10 mouse cellular contexts compared by ENCODE assay signal in the genomic region with DNA sequence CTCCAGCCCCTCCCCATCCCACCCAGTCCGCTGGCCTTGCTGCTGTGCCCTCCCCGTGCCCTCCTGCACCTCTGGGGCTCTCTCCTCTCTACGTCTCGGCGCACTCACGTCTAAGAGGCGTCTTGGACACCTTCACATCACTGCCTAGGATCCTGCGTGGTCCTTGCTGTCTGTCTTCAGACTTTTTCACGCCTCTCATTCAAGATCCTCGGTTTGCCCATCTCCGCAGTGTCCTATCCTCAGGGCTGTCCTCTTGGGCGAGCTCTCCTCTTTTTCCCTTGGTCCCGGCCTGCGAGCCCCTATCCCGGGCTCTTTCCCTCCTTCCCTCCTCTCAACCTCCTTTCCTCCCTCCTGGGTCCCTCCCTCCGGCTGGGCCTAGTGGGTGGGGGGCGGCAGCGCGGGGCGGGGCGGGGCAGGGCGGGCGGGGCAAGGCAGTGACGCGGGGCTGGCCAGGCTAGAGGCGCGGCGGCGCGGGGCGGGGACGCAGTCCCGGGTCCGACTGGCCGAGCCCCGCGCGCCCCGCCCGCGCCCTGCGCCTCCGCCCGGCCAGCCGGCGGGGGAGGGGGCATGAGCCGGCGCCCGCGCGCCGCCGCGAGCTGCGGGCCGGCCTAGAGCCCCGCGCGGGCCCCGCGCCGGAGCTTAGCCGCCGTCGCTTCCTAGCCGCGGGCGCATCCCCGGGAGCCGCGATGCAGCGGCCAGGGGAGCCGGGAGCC. TPM values are rescaled to one million over a fixed set of nuclear protein-coding genes. Genes with fewer than 3 reads are reported as not detected.
DNase-seq lines count a peak whose midpoint lies in the region; ATAC-seq and TF ChIP-seq lines count a peak whose summit lies in the region.
"Had no signal": no experiment of that assay in that cellular context is flagged by ENCODE, and none has a peak within 500 bp of the region (broad histone marks: within the 10 kb centered on the region; RNA-seq: fewer than 3 reads in every experiment).

Barx1 (plus strand) TSS at position 568 of the 713 bp plus-strand sequence.

- DNase-seq in lung, postnatal 4 days: no peak
- no peak for DNase-seq in limb, embryonic 14.5 days (ENCODE audit: low spot score)
- no peak for DNase-seq in spleen, postnatal 36 days (ENCODE audit: low spot score in 2 of 2)
- no peak for DNase-seq in urinary bladder, postnatal 14 days (ENCODE audit: low spot score)
- DNase-seq in thymus, postnatal 0 days (ENCODE audit: low spot score): no peak
- DNase-seq: kidney, postnatal 25 days; thymus, postnatal 14 days had no signal

- peak; percentile 68 for ATAC-seq in lung, embryonic 16.5 days (ENCODE audit: low read depth)
- ATAC-seq in forebrain, embryonic 12.5 days (ENCODE audit: low FRiP score): 0 out of 2 replicates have a peak, but pooled peaks have one; percentile 23
- peak; percentile 60 for ATAC-seq in limb, embryonic 14.5 days (ENCODE audit: low FRiP score, low read depth)
- peak; percentile 80 for ATAC-seq in stomach, embryonic 15.5 days (ENCODE audit: insufficient read depth, low FRiP score, low read depth)

- no peak within 1 kb of the TSS for H3K27ac ChIP-seq in lung, embryonic 16.5 days (ENCODE audit: low read length)
- H3K27ac ChIP-seq in forebrain, embryonic 12.5 days: no peak within 1 kb of the TSS
- no peak within 1 kb of the TSS for H3K27ac ChIP-seq in limb, embryonic 14.5 days (replicated peaks; ENCODE audit: low read depth, low read length)
- peak within 1 kb of the TSS; percentile 91 for H3K27ac ChIP-seq in stomach, embryonic 15.5 days

- TF ChIP-seq POLR2A in limb, embryonic 14.5 days (IDR thresholded peaks at IDR 0.05; ENCODE audit: borderline replicate concordance, extremely low read depth, insufficient read depth, insufficient read length): no peak

- H3K4me3 ChIP-seq in lung, embryonic 16.5 days (ENCODE audit: low read length): peak within 1 kb of the TSS; percentile 54
- H3K4me3 ChIP-seq in forebrain, embryonic 12.5 days (replicated peaks): peak within 1 kb of the TSS; percentile 47
- peak within 1 kb of the TSS; percentile 52 for H3K4me3 ChIP-seq in limb, embryonic 14.5 days (replicated peaks; ENCODE audit: low read length)
- peak within 1 kb of the TSS; percentile 61 for H3K4me3 ChIP-seq in stomach, embryonic 15.5 days (replicated peaks)

- no peaks in the 10 kb centered on the region for H3K36me3 ChIP-seq in lung, embryonic 16.5 days (ENCODE audit: control insufficient read depth, insufficient read depth, low read length)
- H3K36me3 ChIP-seq in forebrain, embryonic 12.5 days (replicated peaks): no peaks in the 10 kb centered on the region
- H3K36me3 ChIP-seq in limb, embryonic 14.5 days (ENCODE audit: control insufficient read depth, insufficient read depth, low read length): no peaks in the 10 kb centered on the region
- H3K36me3 ChIP-seq in stomach, embryonic 15.5 days: no peaks in the 10 kb centered on the region

- H3K4me1 ChIP-seq in lung, embryonic 16.5 days (replicated peaks; ENCODE audit: control insufficient read depth, insufficient read depth, low read length): peaks cover 16% of the 10 kb centered on the region
- H3K4me1 ChIP-seq in forebrain, embryonic 12.5 days: peaks cover 37% of the 10 kb centered on the region
- peaks cover 23% of the 10 kb centered on the region for H3K4me1 ChIP-seq in limb, embryonic 14.5 days (ENCODE audit: control insufficient read depth, insufficient read depth, low read length)
- H3K4me1 ChIP-seq in stomach, embryonic 15.5 days: peaks cover 28% of the 10 kb centered on the region

- no peaks in the 10 kb centered on the region for H3K9me3 ChIP-seq in lung, embryonic 16.5 days (ENCODE audit: control insufficient read depth, low read length)
- H3K9me3 ChIP-seq in forebrain, embryonic 12.5 days: no peaks in the 10 kb centered on the region
- no peaks in the 10 kb centered on the region for H3K9me3 ChIP-seq in limb, embryonic 14.5 days (ENCODE audit: control insufficient read depth, low read length)
- no peaks in the 10 kb centered on the region for H3K9me3 ChIP-seq in stomach, embryonic 15.5 days

- under 1% methylated on average over 49 of the region's 73 CpGs for WGBS in lung, embryonic 16.5 days
- WGBS in forebrain, embryonic 12.5 days: under 1% methylated on average over 39 of the region's 73 CpGs
- WGBS in limb, embryonic 14.5 days: 1% methylated on average over 21 of the region's 73 CpGs
- under 1% methylated on average over 62 of the region's 73 CpGs for WGBS in stomach, embryonic 15.5 days

- H3K9ac ChIP-seq in lung, embryonic 16.5 days (ENCODE audit: low read length): peak within 1 kb of the TSS; percentile 50
- H3K9ac ChIP-seq in forebrain, embryonic 12.5 days: peak within 1 kb of the TSS; percentile 45
- peak within 1 kb of the TSS; percentile 52 for H3K9ac ChIP-seq in limb, embryonic 14.5 days (ENCODE audit: low read depth, low read length, severe bottlenecking)
- H3K9ac ChIP-seq in stomach, embryonic 15.5 days: peak within 1 kb of the TSS; percentile 71

- H3K4me2 ChIP-seq in lung, embryonic 16.5 days (ENCODE audit: low read depth, low read length): peak within 1 kb of the TSS; percentile 86
- peak within 1 kb of the TSS; percentile 73 for H3K4me2 ChIP-seq in forebrain, embryonic 12.5 days
- H3K4me2 ChIP-seq in limb, embryonic 14.5 days (replicated peaks; ENCODE audit: low read depth, low read length, severe bottlenecking): peak within 1 kb of the TSS; percentile 89
- peak within 1 kb of the TSS; percentile 62 for H3K4me2 ChIP-seq in stomach, embryonic 15.5 days

- H3K27me3 ChIP-seq in lung, embryonic 16.5 days (ENCODE audit: control insufficient read depth, insufficient read depth, low read depth, low read length): peaks cover 98% of the 10 kb centered on the region
- H3K27me3 ChIP-seq in forebrain, embryonic 12.5 days: peaks cover 100% of the 10 kb centered on the region
- H3K27me3 ChIP-seq in limb, embryonic 14.5 days (ENCODE audit: control insufficient read depth, insufficient read depth, low read length): peaks cover 97% of the 10 kb centered on the region
- H3K27me3 ChIP-seq in stomach, embryonic 15.5 days (replicated peaks): peaks cover 63% of the 10 kb centered on the region

RNA-seq across cellular contexts. Expression of gene Barx1, which starts in this region (rescaled TPM):
- polyA plus RNA-seq in lung, embryonic 16.5 days (2015; fragmentation: Nextera tagmentation; extraction: Ambion mirVana): 0.15 and 0.43 TPM in 2 replicates
- polyA plus RNA-seq in forebrain, embryonic 12.5 days (2016; fragmentation: Nextera tagmentation; extraction: Ambion mirVana): 0.88 and 2.2 TPM in 2 replicates
- polyA plus RNA-seq in limb, embryonic 14.5 days (2012; rRNA removed): 10.0 and 11.3 TPM in 2 replicates
- polyA plus RNA-seq in limb, embryonic 14.5 days (2014; fragmentation: Nextera tagmentation; extraction: Ambion mirVana): 5.4 and 8.7 TPM in 2 replicates
- 173 and 204 TPM in 2 replicates for polyA plus RNA-seq in stomach, embryonic 15.5 days (2015; fragmentation: Nextera tagmentation; extraction: Ambion mirVana)
- polyA plus RNA-seq in thymus, postnatal 0 days (2015; fragmentation: Nextera tagmentation; extraction: Ambion mirVana): 0.30 and 0.38 TPM in 2 replicates

Comparison
In these comparisons a context has a peak if more than half of its experiments do, and no peak if none do; other contexts are left out.
1. RNA of gene Barx1 (polyA plus RNA-seq): 173 to 204 TPM in stomach, embryonic 15.5 days; 5.4 to 11.3 TPM in limb, embryonic 14.5 days, 0.88 to 2.2 TPM in forebrain, embryonic 12.5 days, 0.15 to 0.43 TPM in lung, embryonic 16.5 days and 0.30 to 0.38 TPM in thymus, postnatal 0 days; every median in the first group is over 10 times any median in the second.
2. Peak in ATAC-seq, H3K4me3 ChIP-seq, H3K9ac ChIP-seq and H3K4me2 ChIP-seq in lung, embryonic 16.5 days; RNA of the gene not detected or under 1 TPM.
3. ATAC-seq: peak in every context shown above with its lines; median percentile 80 in stomach, embryonic 15.5 days; 68 in lung, embryonic 16.5 days; 60 in limb, embryonic 14.5 days; 23 in forebrain, embryonic 12.5 days.
4. Peak in every context shown above with its lines, with median percentiles within 50 percentile points of each other: H3K4me2 ChIP-seq, H3K4me3 ChIP-seq and H3K9ac ChIP-seq.